Mouse (Mus musculus) cortical plate, adult 2 months (tissue): ENCODE measurements around the gene Tap2. TPM values are rescaled to one million over a fixed set of nuclear protein-coding genes. Genes with fewer than 3 reads are reported as not detected.

ENCODE experiments used
- H3K27ac ChIP-seq: fragments of 200-500 bp; 2 replicates; pipeline ENCODE4 v1.5.1; 2012; ENCODE audit warnings: low read length, control low read depth, inconsistent platforms; ENCODE audit not compliant: insufficient read depth
- H3K4me1 ChIP-seq: fragments of 200-500 bp; 2 replicates; pipeline ENCODE4 v1.6.1; 2011; ENCODE audit warnings: low read length; ENCODE audit not compliant: control insufficient read depth, insufficient read depth
- H3K4me3 ChIP-seq: fragments of 200-500 bp; 2 replicates; pipeline ENCODE4 v1.5.1; 2011; ENCODE audit warnings: mild to moderate bottlenecking, low read length, control low read depth; ENCODE audit not compliant: insufficient read depth
- CTCF ChIP-seq: fragments of 200-500 bp; IDR thresholded peaks from 2 replicates; pipeline ENCODE4 v1.5.1; 2011; ENCODE audit warnings: mild to moderate bottlenecking, control low read depth, low read length; ENCODE audit not compliant: insufficient read depth; ENCODE audit errors: extremely low read depth
- POLR2A ChIP-seq: fragments of 200-500 bp; IDR thresholded peaks from 2 replicates; pipeline ENCODE4 v1.6.1; 2011; ENCODE audit warnings: mild to moderate bottlenecking, low read length, control low read depth; ENCODE audit not compliant: insufficient read depth; ENCODE audit errors: extremely low read depth
- polyA plus RNA-seq: library from polyadenylated mRNA; depleted of rRNA; stranded (reverse); fragments of >200 nt; gene quantifications from 2 replicates; pipeline ENCODE4 v1.2.3, GENCODE M21; 2012; rRNA removed

The Tap2 gene
- polyA plus RNA-seq, 1 experiment, result 8.3 TPM

GRCm38 (mm10) chr17:34256501-34256900 is 53.2 kb downstream of the Tap2 start:
- Histone ChIP-seq H3K4me1 (no peaks in the 10 kb centered on the region), H3K4me3 (no peak overlapping the region), H3K27ac (no peak overlapping the region)
- no peak for TF ChIP-seq POLR2A
- no peak for TF ChIP-seq CTCF

DNA sequence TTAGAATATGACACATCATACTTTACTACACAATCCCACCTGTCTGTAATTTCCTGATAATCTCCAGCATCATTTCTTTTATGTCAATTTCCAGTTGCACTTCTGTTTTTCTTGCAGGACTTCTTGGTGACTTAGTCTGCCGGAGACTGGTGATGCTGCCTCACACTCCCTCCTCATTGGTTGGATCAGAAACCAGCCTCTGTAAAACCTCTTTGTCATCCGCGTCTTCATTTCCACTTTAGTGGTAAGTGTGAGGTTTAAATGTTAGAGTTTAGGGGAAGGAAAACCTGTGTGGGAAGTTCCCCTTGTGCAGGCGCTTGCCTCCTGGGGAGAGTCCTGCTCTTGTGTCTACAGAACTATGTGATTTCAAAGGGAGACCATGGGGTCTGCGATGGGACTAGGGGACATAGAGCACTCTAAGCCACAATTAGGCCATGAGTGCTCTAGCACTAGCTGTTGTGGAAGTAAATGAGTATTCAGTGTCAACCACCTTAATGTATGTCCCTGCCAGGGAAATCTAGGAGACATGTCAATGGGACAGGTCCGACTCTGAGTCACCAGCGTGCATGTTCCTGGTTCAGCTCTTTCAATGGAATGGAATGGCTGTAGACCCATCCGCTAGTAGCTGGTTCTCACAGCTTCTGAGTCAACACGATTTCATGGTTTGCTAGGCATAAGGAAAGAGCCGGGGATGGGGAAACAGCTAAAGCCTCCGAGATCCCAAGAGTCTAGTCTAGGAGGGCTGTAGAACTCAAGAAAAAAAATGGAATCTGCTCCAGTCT is 54.5 kb downstream of the Tap2 start, which contains the start of gene H2-Ab1:
Gene H2-Ab1, plus strand, starts transcription at position 96 of the 782 bp plus-strand sequence.
- TF ChIP-seq POLR2A (no peak), CTCF (no peak)
- Histone ChIP-seq H3K4me1 (no peaks in the 10 kb centered on the region), H3K27ac (no peak within 1 kb of the TSS), H3K4me3 (no peak within 1 kb of the TSS)

DNA sequence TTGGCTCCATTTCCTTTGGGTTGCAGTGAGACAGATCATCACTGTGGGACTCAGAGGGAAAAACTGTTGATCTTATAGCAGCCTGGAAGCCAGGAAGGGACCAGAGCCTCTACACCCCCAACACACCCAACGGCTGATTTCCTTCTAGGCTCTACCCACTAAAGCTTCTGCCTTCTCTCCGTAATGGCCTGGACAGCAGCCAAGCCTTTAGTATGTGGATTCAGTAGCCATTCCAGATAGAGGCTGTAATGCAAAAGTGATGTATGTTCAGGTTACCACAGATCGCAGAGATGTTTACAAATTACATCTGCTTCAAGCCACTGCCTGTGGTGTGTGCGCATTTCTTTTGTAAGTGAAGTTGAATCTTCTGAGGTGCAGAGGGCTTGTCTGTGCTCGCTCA is 57.2 kb downstream of the Tap2 start:
- H3K4me1 ChIP-seq, result no peaks in the 10 kb centered on the region; the same call in 1 of the 2 replicates
- no peak overlapping the region for H3K4me3 ChIP-seq
- TF ChIP-seq CTCF (no peak), POLR2A (no peak)
- H3K27ac ChIP-seq, result no peak overlapping the region

DNA sequence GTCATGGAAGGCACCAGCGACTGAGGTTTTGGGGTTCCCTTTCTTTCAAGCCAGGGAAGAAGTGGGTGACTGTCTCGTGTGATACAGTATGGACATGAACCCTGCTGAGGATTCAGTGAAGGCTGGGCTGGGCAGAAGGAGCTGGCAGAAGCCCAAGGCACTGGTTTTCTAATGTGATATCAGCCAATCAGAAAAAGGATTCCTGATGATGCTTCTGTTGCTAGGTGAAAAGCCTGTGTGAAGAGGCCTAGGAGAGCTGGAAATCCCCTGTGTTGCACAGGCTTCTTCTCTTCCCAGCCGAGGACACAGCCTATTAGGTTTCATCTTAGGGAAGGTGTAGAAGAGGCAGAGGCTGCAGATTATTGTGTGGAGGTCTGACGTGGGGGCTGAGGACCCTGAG is 58.2 kb downstream of the Tap2 start:
- Histone ChIP-seq H3K4me1 (no peaks in the 10 kb centered on the region; the same call in 1 of the 2 replicates), H3K4me3 (no peak overlapping the region), H3K27ac (no peak overlapping the region)
- TF ChIP-seq CTCF (no peak), POLR2A (no peak)

DNA sequence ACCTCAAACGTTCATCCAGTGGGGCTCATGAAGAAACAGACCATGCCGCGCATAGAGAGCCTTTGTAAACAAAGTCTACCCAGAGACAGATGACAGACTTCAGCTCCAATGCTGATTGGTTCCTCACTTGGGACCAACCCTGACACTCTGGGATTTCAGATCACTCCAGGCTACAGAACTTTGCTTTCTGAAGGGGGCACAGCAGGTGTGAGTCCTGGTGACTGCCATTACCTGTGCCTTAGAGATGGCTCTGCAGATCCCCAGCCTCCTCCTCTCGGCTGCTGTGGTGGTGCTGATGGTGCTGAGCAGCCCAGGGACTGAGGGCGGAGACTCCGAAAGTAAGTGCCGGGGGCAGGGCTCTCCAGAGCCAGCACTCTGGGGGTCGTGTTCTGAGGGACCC is 59.7 kb downstream of the Tap2 start:
- Histone ChIP-seq H3K4me3 (peak overlapping the region; percentile 27), H3K27ac (no peak overlapping the region), H3K4me1 (no peaks in the 10 kb centered on the region; the same call in 1 of the 2 replicates)
- TF ChIP-seq POLR2A, result no peak
- no peak for TF ChIP-seq CTCF

GRCm38 (mm10) chr17:34263811-34264371 is 60.6 kb downstream of the Tap2 start:
- Histone ChIP-seq H3K4me1 (no peaks in the 10 kb centered on the region; the same call in 1 of the 2 replicates), H3K27ac (no peak overlapping the region), H3K4me3 (no peak overlapping the region)
- no peak for TF ChIP-seq CTCF
- TF ChIP-seq POLR2A, result no peak

DNA sequence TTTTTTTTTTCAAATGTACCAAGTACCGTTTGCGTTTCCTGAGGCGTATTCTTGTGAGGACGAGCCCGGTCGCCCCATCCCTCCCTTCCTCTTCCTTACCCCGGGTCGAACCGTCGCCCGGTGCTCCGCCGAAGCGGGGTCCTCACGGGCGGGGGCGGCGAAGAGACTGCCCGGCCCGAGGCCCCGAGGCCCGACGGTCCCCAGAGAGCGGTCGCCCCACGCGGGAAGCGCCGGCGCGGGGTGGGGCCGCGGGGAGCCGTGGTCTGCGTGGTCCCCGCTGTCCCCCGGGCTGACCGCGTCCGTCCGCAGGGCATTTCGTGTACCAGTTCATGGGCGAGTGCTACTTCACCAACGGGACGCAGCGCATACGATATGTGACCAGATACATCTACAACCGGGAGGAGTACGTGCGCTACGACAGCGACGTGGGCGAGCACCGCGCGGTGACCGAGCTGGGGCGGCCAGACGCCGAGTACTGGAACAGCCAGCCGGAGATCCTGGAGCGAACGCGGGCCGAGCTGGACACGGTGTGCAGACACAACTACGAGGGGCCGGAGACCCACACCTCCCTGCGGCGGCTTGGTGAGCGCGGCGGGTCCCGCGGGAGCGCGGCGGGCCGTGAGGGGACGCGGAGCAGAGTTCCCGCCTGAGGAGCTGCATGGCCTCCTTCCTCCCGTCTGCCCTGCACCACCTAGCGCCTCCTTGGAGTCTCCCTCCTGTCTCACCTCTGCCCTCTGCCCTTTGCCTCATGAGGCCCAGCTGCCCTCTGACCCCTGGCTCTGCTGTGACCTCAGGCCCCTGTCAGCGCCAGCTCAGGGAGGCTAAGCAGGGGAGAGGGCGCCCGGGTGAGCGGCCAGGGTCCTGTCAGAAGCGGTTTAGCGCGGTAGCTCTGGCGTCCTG is 61.4 kb downstream of the Tap2 start:
- Histone ChIP-seq H3K4me1 (no peaks in the 10 kb centered on the region; the same call in 1 of the 2 replicates), H3K4me3 (peak overlapping the region; percentile 37), H3K27ac (no peak overlapping the region)
- no peak for TF ChIP-seq POLR2A
- no peak for TF ChIP-seq CTCF

Other genes with a start within 250 kb of the Tap2 start
- 79.3 and 82.2 TPM in 2 replicates for gene Vps52, start 247.7 kb upstream of the Tap2 start, polyA plus RNA-seq
- 410 and 435 TPM in 2 replicates for gene Rps18, start 247.5 kb upstream of the Tap2 start, polyA plus RNA-seq
- gene H2-K1, start 203.2 kb upstream of the Tap2 start, polyA plus RNA-seq, result 72.2 and 79.0 TPM in 2 replicates
- gene Ring1, start 178.8 kb upstream of the Tap2 start, polyA plus RNA-seq, result 73.1 and 73.2 TPM in 2 replicates
- gene H2-Ke6, start 175.5 kb upstream of the Tap2 start, polyA plus RNA-seq, result 59.6 and 61.7 TPM in 2 replicates
- 92.7 and 103 TPM in 2 replicates for gene Slc39a7, start 171.8 kb upstream of the Tap2 start, polyA plus RNA-seq
- gene Rxrb, start 171.7 kb upstream of the Tap2 start, polyA plus RNA-seq, result 78.5 and 81.5 TPM in 2 replicates
- 9.3 and 12.1 TPM in 2 replicates for gene Col11a2, start 164.1 kb upstream of the Tap2 start, polyA plus RNA-seq
- gene H2-Oa, start 111.2 kb upstream of the Tap2 start, polyA plus RNA-seq, result 1.4 and 1.7 TPM in 2 replicates
- 27.3 and 29.4 TPM in 2 replicates for gene H2-DMa, start 84.0 kb upstream of the Tap2 start, polyA plus RNA-seq
- 181 and 184 TPM in 2 replicates for gene Brd2, start 80.9 kb upstream of the Tap2 start, polyA plus RNA-seq
- 0.79 and 0.84 TPM in 2 replicates for gene H2-DMb2, start 60.2 kb upstream of the Tap2 start, polyA plus RNA-seq
- gene H2-DMb1, start 50.5 kb upstream of the Tap2 start, polyA plus RNA-seq, result 3.6 and 4.5 TPM in 2 replicates
- gene Tap1, start 16.0 kb upstream of the Tap2 start, polyA plus RNA-seq, result 2.7 and 3.4 TPM in 2 replicates
- gene Psmb9, start 15.8 kb upstream of the Tap2 start, polyA plus RNA-seq, result 3.0 and 3.8 TPM in 2 replicates
- gene Psmb8, start 5.8 kb upstream of the Tap2 start, polyA plus RNA-seq, result 8.7 and 10.1 TPM in 2 replicates
- 1.0 and 1.5 TPM in 2 replicates for gene H2-Ob, start 35.4 kb downstream of the Tap2 start, polyA plus RNA-seq
- gene H2-Ab1, start 54.2 kb downstream of the Tap2 start, polyA plus RNA-seq, result 3.1 and 3.6 TPM in 2 replicates
- 2.8 and 2.9 TPM in 2 replicates for gene H2-Aa, start 84.3 kb downstream of the Tap2 start, polyA plus RNA-seq
- gene H2-Eb1, start 102.3 kb downstream of the Tap2 start, polyA plus RNA-seq, result 3.2 and 3.3 TPM in 2 replicates
- gene H2-Eb2, start 122.1 kb downstream of the Tap2 start, polyA plus RNA-seq, result 0.04 TPM in 1 of 2 replicates, not detected in the other
- not detected in 2 replicates for gene Btnl2, start 151.3 kb downstream of the Tap2 start, polyA plus RNA-seq
- 0.04 TPM in 1 of 2 replicates, not detected in the other for gene Btnl1, start 173.6 kb downstream of the Tap2 start, polyA plus RNA-seq
- 7.4 and 8.7 TPM in 2 replicates for gene BC051142, start 195.3 kb downstream of the Tap2 start, polyA plus RNA-seq